In genomic region chr5:138473601-138474000, GRCm38 (mm10) we compare ENCODE assay signal across 8 mouse cellular contexts. TPM values are rescaled to one million over a fixed set of nuclear protein-coding genes. Genes with fewer than 3 reads are reported as not detected.
A peak's percentile ranks its signal among the peaks of the same experiment; 100 is the strongest.
DNase-seq lines count a peak whose midpoint lies in the region; ATAC-seq and TF ChIP-seq lines count a peak whose summit lies in the region.
"Had no signal": no experiment of that assay in that cellular context is flagged by ENCODE, and none has a peak within 500 bp of the region (broad histone marks: within the 10 kb centered on the region; RNA-seq: fewer than 3 reads in every experiment).

No protein-coding gene starts in this region.

- no peak overlapping the region for H3K4me2 ChIP-seq in liver, embryonic 12.5 days
- no peak overlapping the region for H3K4me2 ChIP-seq in liver, postnatal 0 days (ENCODE audit: low read depth, low read length)
- H3K4me2 ChIP-seq: heart, embryonic 15.5 days had no signal

- no peaks in the 10 kb centered on the region for H3K27me3 ChIP-seq in liver, embryonic 12.5 days (replicated peaks)
- H3K27me3 ChIP-seq in liver, postnatal 0 days (ENCODE audit: insufficient read depth, low read length) = no peaks in the 10 kb centered on the region
- H3K27me3 ChIP-seq in small intestine, adult 2 months (ENCODE audit: control insufficient read depth, insufficient read depth, low read length) = no peaks in the 10 kb centered on the region
- H3K27me3 ChIP-seq: heart, embryonic 15.5 days had no signal

- no peaks in the 10 kb centered on the region for H3K4me1 ChIP-seq in liver, embryonic 12.5 days
- H3K4me1 ChIP-seq in liver, postnatal 0 days (ENCODE audit: insufficient read depth) = no peaks in the 10 kb centered on the region
- no peaks in the 10 kb centered on the region for H3K4me1 ChIP-seq in small intestine, adult 2 months (ENCODE audit: control insufficient read depth, insufficient read depth, insufficient read length, low read length)
- H3K4me1 ChIP-seq: heart, embryonic 15.5 days had no signal

- H3K27ac ChIP-seq in liver, embryonic 12.5 days = no peak overlapping the region
- H3K27ac ChIP-seq in liver, postnatal 0 days (ENCODE audit: low read depth) = no peak overlapping the region
- no peak overlapping the region for H3K27ac ChIP-seq in small intestine, adult 2 months (ENCODE audit: insufficient read depth, low read depth, low read length)
- H3K27ac ChIP-seq: heart, embryonic 15.5 days had no signal

- no peak for ATAC-seq in liver, embryonic 12.5 days
- no peak for ATAC-seq in liver, postnatal 0 days

- 13% methylated on average over 6 of the region's 6 CpGs for WGBS in liver, embryonic 12.5 days (ENCODE audit: insufficient replicate concordance)
- 13% methylated on average over 6 of the region's 6 CpGs for WGBS in liver, postnatal 0 days (ENCODE audit: insufficient replicate concordance)
- 11% methylated on average over 6 of the region's 6 CpGs for WGBS in small intestine, adult 2 months

- H3K4me3 ChIP-seq in liver, embryonic 12.5 days = no peak overlapping the region
- H3K4me3 ChIP-seq in liver, postnatal 0 days (ENCODE audit: low read depth, low read length) = no peak overlapping the region
- H3K4me3 ChIP-seq in small intestine, adult 2 months (ENCODE audit: low read depth, low read length) = no peak overlapping the region
- H3K4me3 ChIP-seq: heart, embryonic 15.5 days had no signal

- peak; percentile 71 for DNase-seq in liver
- peak; percentile 74 for DNase-seq in NIH3T3 (ENCODE audit: low read depth)
- peak; percentile 42 for DNase-seq in c-Kit-positive CD71-positive TER-119-negative erythroid progenitor cells, embryonic 14.5 days (ENCODE audit: low read depth)
- peak; percentile 31 for DNase-seq in gastrocnemius, postnatal 14 days
- peak; percentile 79 for DNase-seq in liver, postnatal 0 days

- H3K36me3 ChIP-seq in liver, embryonic 12.5 days = no peaks in the 10 kb centered on the region
- H3K36me3 ChIP-seq in liver, postnatal 0 days (replicated peaks; ENCODE audit: insufficient read depth, low read length) = no peaks in the 10 kb centered on the region
- H3K36me3 ChIP-seq in small intestine, adult 2 months (ENCODE audit: control insufficient read depth, insufficient read depth, low read length) = no peaks in the 10 kb centered on the region
- H3K36me3 ChIP-seq: heart, embryonic 15.5 days had no signal

- TF ChIP-seq CTCF in liver, postnatal 0 days (IDR thresholded peaks at IDR 0.05; ENCODE audit: low read depth) = peak; percentile 88
- TF ChIP-seq CTCF in small intestine, adult 2 months (IDR thresholded peaks at IDR 0.05; ENCODE audit: extremely low read depth, insufficient read length, insufficient replicate concordance, low read depth, low read length) = peak; percentile 82

- no peak for TF ChIP-seq EP300 in liver, postnatal 0 days (IDR thresholded peaks at IDR 0.05; ENCODE audit: low read depth)

- no peaks in the 10 kb centered on the region for H3K9me3 ChIP-seq in liver, embryonic 12.5 days (replicated peaks)
- no peaks in the 10 kb centered on the region for H3K9me3 ChIP-seq in liver, postnatal 0 days (ENCODE audit: low read length)
- H3K9me3 ChIP-seq: heart, embryonic 15.5 days had no signal

- intact Hi-C loops in gastrocnemius, postnatal 14 days (cut with DNase I; ENCODE audit: low total_unique reads) = no loop called here

- no peak overlapping the region for H3K9ac ChIP-seq in liver, embryonic 12.5 days
- no peak overlapping the region for H3K9ac ChIP-seq in liver, postnatal 0 days (replicated peaks)
- H3K9ac ChIP-seq: heart, embryonic 15.5 days had no signal

- no peak for TF ChIP-seq POLR2A in small intestine, adult 2 months (IDR thresholded peaks at IDR 0.05; ENCODE audit: low read depth, low read length)

RNA-seq across cellular contexts. Expression of gene Zfp157, which starts 32.3 kb away (rescaled TPM):
- polyA plus RNA-seq in liver, embryonic 12.5 days (2016; fragmentation: Nextera tagmentation; extraction: Ambion mirVana) = 7.6 and 9.0 TPM in 2 replicates
- total RNA-seq in gastrocnemius, postnatal 14 days (2021) = 1 to 10 TPM; 3.2 to 3.6 TPM
- 4.1 and 4.3 TPM in 2 replicates for polyA plus RNA-seq in liver, postnatal 0 days (2015; fragmentation: Nextera tagmentation; extraction: Ambion mirVana)
- polyA plus RNA-seq in small intestine, adult 2 months (2012; rRNA removed) = 1.2 and 1.8 TPM in 2 replicates
